Mouse (Mus musculus) embryonic facial prominence, embryonic 11.5 days (tissue): ENCODE measurements around the gene Rbbp7. TPM values are rescaled to one million over a fixed set of nuclear protein-coding genes. Genes with fewer than 3 reads are reported as not detected.

ENCODE experiments used
- polyA plus RNA-seq: library from polyadenylated mRNA; unstranded; fragments of >200 nt; fragmentation: Nextera tagmentation; extraction: Ambion mirVana; gene quantifications from 2 replicates; pipeline ENCODE4 v1.2.1, GENCODE M21; 2014

Gene Rbbp7
- polyA plus RNA-seq, 1 experiment from 2014 or later, result 426 TPM

Other genes starting within 250 kb of the Rbbp7 start
- 0.82 and 0.95 TPM in 2 replicates for gene Reps2, start 116.8 kb upstream of the Rbbp7 start, polyA plus RNA-seq
- 19.3 and 19.7 TPM in 2 replicates for gene Txlng, start 69.1 kb downstream of the Rbbp7 start, polyA plus RNA-seq
- 52.0 and 57.8 TPM in 2 replicates for gene Syap1, start 128.0 kb downstream of the Rbbp7 start, polyA plus RNA-seq
- gene Ctps2, start 140.8 kb downstream of the Rbbp7 start, polyA plus RNA-seq, result 115 and 129 TPM in 2 replicates
- gene S100g, start 204.2 kb downstream of the Rbbp7 start, polyA plus RNA-seq, result not detected in 2 replicates